Comparison of ENCODE assay signal across 14 mouse cellular contexts in genomic region chr3:122986386-122986785, GRCm38 (mm10). TPM values are rescaled to one million over a fixed set of nuclear protein-coding genes. Genes with fewer than 3 reads are reported as not detected.
DNase-seq lines count a peak whose midpoint lies in the region; ATAC-seq and TF ChIP-seq lines count a peak whose summit lies in the region.
"Had no signal": no experiment of that assay in that cellular context is flagged by ENCODE, and none has a peak within 500 bp of the region (broad histone marks: within the 10 kb centered on the region; RNA-seq: fewer than 3 reads in every experiment).

No protein-coding gene starts in this region.

- 14% methylated on average over 1 of the region's 1 CpGs for WGBS in lung, embryonic 14.5 days
- 46% methylated on average over 1 of the region's 1 CpGs for WGBS in hindbrain, postnatal 0 days

- no peak for TF ChIP-seq CTCF in lung, embryonic 14.5 days (IDR thresholded peaks at IDR 0.05; ENCODE audit: low read depth)
- TF ChIP-seq CTCF in hindbrain, postnatal 0 days (IDR thresholded peaks at IDR 0.05; ENCODE audit: low read depth) = no peak

- no peaks in the 10 kb centered on the region for H3K36me3 ChIP-seq in lung, embryonic 14.5 days (ENCODE audit: insufficient read depth)
- no peaks in the 10 kb centered on the region for H3K36me3 ChIP-seq in hindbrain, postnatal 0 days (ENCODE audit: insufficient read depth, low read length)
- H3K36me3 ChIP-seq: G1E; neural tube, embryonic 12.5 days had no signal

- H3K9me3 ChIP-seq in lung, embryonic 14.5 days (ENCODE audit: low read depth, low read length) = no peaks in the 10 kb centered on the region
- no peaks in the 10 kb centered on the region for H3K9me3 ChIP-seq in hindbrain, postnatal 0 days (ENCODE audit: low read length)
- H3K9me3 ChIP-seq: G1E; neural tube, embryonic 12.5 days had no signal

- DNase-seq in lung, embryonic 14.5 days = peak; percentile 57
- DNase-seq in lung, postnatal 14 days = no peak
- DNase-seq in adrenal gland, postnatal 36 days = peak; percentile 77 to 83
- peak; percentile 56 to 71 for DNase-seq in kidney, postnatal 25 days
- peak; percentile 55 for DNase-seq in yolk sac, embryonic 10.5 days (ENCODE audit: low spot score)
- no peak for DNase-seq in retina, postnatal 1 day
- no peak for DNase-seq in hindbrain, postnatal 0 days (ENCODE audit: low spot score)
- DNase-seq: heart, adult 11 months; thymus, postnatal 36 days had no signal

- H3K4me2 ChIP-seq in lung, embryonic 14.5 days = peak overlapping the region; percentile 78; the same call in 1 of the 2 replicates
- no peak overlapping the region for H3K4me2 ChIP-seq in hindbrain, postnatal 0 days (ENCODE audit: low read depth, low read length)

- no peaks in the 10 kb centered on the region for H3K27me3 ChIP-seq in lung, embryonic 14.5 days (ENCODE audit: insufficient read depth, low read length)
- H3K27me3 ChIP-seq in hindbrain, postnatal 0 days (ENCODE audit: insufficient read depth, low read length) = no peaks in the 10 kb centered on the region
- H3K27me3 ChIP-seq: neural tube, embryonic 12.5 days had no signal

- H3K27ac ChIP-seq in lung, embryonic 14.5 days (ENCODE audit: low read depth) = peak overlapping the region; percentile 27; the same call in 1 of the 2 replicates
- no peak overlapping the region for H3K27ac ChIP-seq in hindbrain, postnatal 0 days
- H3K27ac ChIP-seq: macrophage; neural tube, embryonic 12.5 days had no signal

- H3K4me3 ChIP-seq in lung, embryonic 14.5 days (ENCODE audit: low read depth, low read length) = no peak overlapping the region
- H3K4me3 ChIP-seq in hindbrain, postnatal 0 days (ENCODE audit: low read length) = no peak overlapping the region
- H3K4me3 ChIP-seq: neural tube, embryonic 12.5 days had no signal

- no peak for ATAC-seq in lung, embryonic 14.5 days (ENCODE audit: insufficient read depth)
- ATAC-seq in hindbrain, postnatal 0 days = no peak

- H3K4me1 ChIP-seq in lung, embryonic 14.5 days (ENCODE audit: insufficient read depth) = peaks cover 17% of the 10 kb centered on the region
- H3K4me1 ChIP-seq in hindbrain, postnatal 0 days (ENCODE audit: insufficient read depth, low read length) = no peaks in the 10 kb centered on the region; the same call in none of the 2 replicates
- H3K4me1 ChIP-seq: neural tube, embryonic 12.5 days had no signal

- no peak overlapping the region for H3K9ac ChIP-seq in lung, embryonic 14.5 days
- no peak overlapping the region for H3K9ac ChIP-seq in hindbrain, postnatal 0 days (replicated peaks; ENCODE audit: low read length)
- H3K9ac ChIP-seq: neural tube, embryonic 12.5 days had no signal

RNA-seq across cellular contexts. Expression of gene Usp53, which starts 2.1 kb away (rescaled TPM):
- polyA plus RNA-seq in lung, embryonic 14.5 days (2014; fragmentation: Nextera tagmentation; extraction: Ambion mirVana) = 7.2 and 8.2 TPM in 2 replicates
- 10 to 100 TPM; 34.9 to 39.2 TPM for total RNA-seq in adrenal gland, postnatal 36 days (2021)
- 14.2 and 14.7 TPM in 2 replicates for total RNA-seq in hindbrain, postnatal 0 days (2014; rRNA removed)
- polyA plus RNA-seq in hindbrain, postnatal 0 days (2015; fragmentation: Nextera tagmentation; extraction: Ambion mirVana) = 13.1 and 15.0 TPM in 2 replicates

RNA-seq across cellular contexts. Expression of gene Myoz2, which starts 48.4 kb away (rescaled TPM):
- 0.17 and 1.2 TPM in 2 replicates for polyA plus RNA-seq in lung, embryonic 14.5 days (2014; fragmentation: Nextera tagmentation; extraction: Ambion mirVana)
- total RNA-seq in adrenal gland, postnatal 36 days (2021) = under 1 TPM in 1 of 2 experiments, not detected in 1; 0.40 TPM
- total RNA-seq in hindbrain, postnatal 0 days (2014; rRNA removed) = 0.97 TPM in 1 of 2 replicates, not detected in the other
- not detected in 2 replicates for polyA plus RNA-seq in hindbrain, postnatal 0 days (2015; fragmentation: Nextera tagmentation; extraction: Ambion mirVana)
- polyA plus RNA-seq: forebrain, embryonic 11.5 days; G1E; macrophage; small intestine, adult 2 months had no signal

Comparison
In these comparisons a context has a peak if more than half of its experiments do, and no peak if none do; other contexts are left out.
1. DNase-seq: peak in lung, embryonic 14.5 days (single experiment), adrenal gland, postnatal 36 days (2 of 2), kidney, postnatal 25 days (2 of 2) and yolk sac, embryonic 10.5 days (single experiment); none in lung, postnatal 14 days (single experiment), retina, postnatal 1 day (single experiment) and hindbrain, postnatal 0 days (single experiment).